Mouse (Mus musculus): ENCODE data around the gene Tcea3.

Gene Tcea3

GRCm38 (mm10) chr4:136247729-136248463, at the start of gene Tcea3:
TSS of gene Tcea3 (plus strand) at chr4:136247729.
- no peak for DNase-seq (ENCODE audit: low spot score in 2 of 2)

DNA sequence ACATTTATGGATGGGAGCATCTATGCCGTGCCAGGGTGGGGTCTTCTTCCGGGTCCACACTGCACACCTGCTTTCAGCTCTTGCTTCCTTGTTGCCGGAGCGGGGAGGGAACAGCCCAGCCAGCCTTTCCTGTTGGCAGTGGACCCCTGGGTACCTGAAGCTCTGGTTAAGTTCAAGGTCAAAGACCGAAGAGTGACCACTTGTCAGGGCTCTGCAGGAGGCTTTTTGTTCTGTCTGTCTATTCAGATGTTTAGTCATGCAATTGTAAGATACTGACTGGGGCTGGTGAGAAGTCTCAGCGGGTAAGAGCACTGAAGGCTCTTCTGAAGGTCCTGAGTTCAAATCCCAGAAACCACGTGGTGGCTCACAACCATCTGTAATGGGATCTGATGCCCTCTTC, 48.7 kb upstream of the Tcea3 start:
- peak in 1 of 2 experiments; percentile 59 for DNase-seq (ENCODE audit: low spot score in 2 of 2)

GRCm38 (mm10) chr4:136199562-136200292, 47.8 kb upstream of the Tcea3 start:
- peak; percentile 50 to 81 for DNase-seq (ENCODE audit: low spot score in 2 of 2)

DNA sequence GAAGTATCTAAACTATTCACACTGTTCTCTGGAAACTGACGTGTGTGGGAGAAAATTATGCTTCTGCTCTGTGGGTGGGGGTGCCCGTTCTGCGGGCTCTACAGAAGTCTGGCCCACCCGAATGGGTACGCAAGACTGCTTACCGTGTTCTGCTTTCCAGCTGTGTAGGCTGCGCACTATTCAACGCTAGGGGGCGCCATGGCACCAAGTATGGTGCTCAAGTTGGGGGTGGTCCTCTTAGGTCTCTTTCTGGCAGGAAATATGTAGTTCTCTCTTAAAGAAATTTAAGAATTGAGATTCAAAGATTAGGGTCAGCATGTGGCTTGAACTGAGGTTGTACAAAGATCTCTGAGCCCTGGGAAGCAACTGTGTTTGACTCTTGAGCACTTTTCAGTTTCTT, 45.0 kb upstream of the Tcea3 start:
- DNase-seq (ENCODE audit: low spot score in 2 of 2), result peak; percentile 72 to 90

DNA sequence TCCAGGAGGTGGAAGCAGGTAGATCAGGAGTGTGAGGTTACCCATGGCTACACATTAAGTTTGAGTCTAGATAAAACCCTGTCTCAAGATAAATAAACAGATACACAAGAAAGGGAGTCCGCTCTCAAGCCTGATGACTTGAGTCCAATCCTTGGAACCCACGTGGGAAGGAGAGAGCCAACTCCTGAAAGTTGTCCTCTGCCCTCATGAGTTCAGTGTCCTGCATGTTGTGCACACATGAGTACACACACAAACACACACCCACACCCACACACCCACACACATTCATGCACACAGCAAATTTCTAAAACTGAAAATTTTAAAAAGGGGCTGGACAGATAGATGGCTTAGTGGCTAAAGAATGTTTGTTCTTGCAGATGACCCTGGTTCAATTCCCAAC, 42.8 kb upstream of the Tcea3 start:
- DNase-seq (ENCODE audit: low spot score in 2 of 2), result no peak

GRCm38 (mm10) chr4:136206033-136206893, 41.3 kb upstream of the Tcea3 start, which contains the start of gene Asap3:
TSS of gene Asap3 (plus strand) at chr4:136206365.
- DNase-seq (ENCODE audit: low spot score in 2 of 2), result peak; percentile 93 to 96

DNA sequence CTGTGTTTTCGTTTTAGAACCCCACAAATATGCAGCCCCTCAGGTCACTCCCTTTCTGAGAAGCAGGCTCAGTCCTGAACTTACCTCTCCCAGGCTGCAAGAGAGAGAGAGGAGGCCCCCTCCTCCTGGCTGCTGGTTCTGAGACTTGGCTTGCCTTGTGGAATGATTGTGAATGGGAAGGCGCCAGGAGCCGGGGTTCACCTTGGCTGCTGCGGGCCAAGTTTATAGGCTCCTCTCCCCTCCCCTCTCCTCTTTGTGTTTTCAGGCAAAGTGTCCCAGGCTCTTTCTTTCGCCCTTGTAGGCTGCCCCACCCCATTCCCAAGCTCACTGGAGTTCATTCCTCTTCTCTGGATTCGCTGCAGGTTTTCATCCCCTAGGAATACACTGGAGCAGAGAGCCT, 40.6 kb upstream of the Tcea3 start:
- DNase-seq (ENCODE audit: low spot score in 2 of 2), result no peak

DNA sequence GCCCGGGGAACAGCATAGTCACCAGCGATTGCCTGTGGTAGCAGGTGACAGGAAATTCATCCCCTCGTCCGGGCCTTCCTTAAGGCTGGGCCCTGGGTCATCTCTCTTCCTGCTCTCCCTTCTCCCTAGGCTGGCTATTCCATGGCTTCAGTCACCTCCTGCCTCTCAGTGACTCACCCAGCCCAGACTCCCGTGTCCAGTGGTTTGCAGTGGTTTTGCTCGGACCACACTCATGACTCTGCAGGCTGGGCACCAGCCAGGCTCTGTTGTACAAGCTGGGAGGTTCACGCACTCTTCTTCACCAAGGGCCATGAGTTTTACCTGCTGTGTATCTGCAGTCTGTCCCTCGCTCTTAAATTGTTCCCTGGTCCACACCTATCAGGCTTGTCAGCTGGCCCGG, 36.6 kb upstream of the Tcea3 start:
- no peak for DNase-seq (ENCODE audit: low spot score in 2 of 2)

DNA sequence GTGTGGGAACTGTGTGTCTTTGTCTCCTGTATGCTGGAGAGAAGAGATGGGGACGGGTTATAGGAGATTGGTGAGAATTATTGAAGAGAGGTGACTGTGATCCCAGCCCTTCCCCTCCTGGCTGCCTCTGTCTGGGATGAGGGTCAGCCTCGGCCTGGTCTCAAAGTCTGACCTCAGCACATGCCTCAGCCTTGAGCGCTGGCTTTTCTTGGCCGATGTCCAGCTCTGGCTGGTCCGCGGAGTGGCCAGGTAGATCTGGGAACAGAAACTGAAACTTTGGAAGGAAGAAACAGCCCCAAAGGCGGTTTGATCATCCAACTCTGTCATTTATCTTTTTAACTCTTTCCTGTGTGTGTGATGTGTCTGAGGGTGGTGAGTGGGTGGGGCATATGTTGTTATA, 33.9 kb upstream of the Tcea3 start:
- DNase-seq (ENCODE audit: low spot score in 2 of 2), result no peak

DNA sequence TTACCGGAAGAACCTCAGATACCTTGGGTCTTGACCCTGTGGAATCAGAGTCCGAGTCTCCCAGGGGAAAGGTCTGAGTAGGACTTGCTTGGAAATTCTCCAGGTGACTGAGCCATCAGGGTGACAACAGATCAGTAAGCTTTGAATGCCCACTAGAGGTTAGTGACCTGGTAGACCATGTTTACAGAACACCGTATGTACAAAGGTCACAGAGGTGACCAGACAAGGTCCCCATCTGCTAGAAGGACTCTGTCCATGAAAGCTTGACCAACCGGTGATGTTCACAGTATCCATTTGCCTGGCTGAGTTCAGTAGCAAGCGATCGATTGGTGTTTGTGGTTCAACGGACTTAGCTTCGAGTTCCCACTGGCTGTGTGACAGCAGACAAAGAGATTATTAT, 32.7 kb upstream of the Tcea3 start:
- DNase-seq (ENCODE audit: low spot score in 2 of 2), result no peak

- no peak for DNase-seq (ENCODE audit: low spot score in 2 of 2)
Observed at GRCm38 (mm10) chr4:136215576-136215975, 32.0 kb upstream of the Tcea3 start.

- no peak for DNase-seq (ENCODE audit: low spot score in 2 of 2)
Observed at GRCm38 (mm10) chr4:136217063-136217462, 30.5 kb upstream of the Tcea3 start.

GRCm38 (mm10) chr4:136218595-136219214, 28.8 kb upstream of the Tcea3 start:
- DNase-seq (ENCODE audit: low spot score in 2 of 2), result no peak

- no peak for DNase-seq (ENCODE audit: low spot score in 2 of 2)
Observed at GRCm38 (mm10) chr4:136220133-136220775, 27.3 kb upstream of the Tcea3 start.

GRCm38 (mm10) chr4:136223549-136224239, 23.8 kb upstream of the Tcea3 start:
- DNase-seq (ENCODE audit: low spot score in 2 of 2), result no peak

DNA sequence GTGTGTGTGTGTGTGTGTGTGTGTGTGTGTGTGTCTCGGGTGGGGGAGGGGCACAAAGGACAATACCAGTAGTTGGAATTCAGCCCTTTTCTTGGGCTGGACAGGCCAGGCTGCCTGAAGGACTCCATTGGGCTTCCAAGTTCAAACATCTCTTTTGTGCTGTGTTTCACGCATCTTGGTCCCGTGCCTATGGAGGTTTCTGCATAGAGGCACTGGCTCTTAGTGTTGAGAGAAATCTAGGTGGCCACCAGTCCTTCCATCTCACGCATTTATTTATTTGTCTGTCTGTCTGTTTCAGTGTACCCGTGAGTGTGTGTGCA, 23.3 kb upstream of the Tcea3 start:
- no peak for DNase-seq (ENCODE audit: low spot score in 2 of 2)

DNA sequence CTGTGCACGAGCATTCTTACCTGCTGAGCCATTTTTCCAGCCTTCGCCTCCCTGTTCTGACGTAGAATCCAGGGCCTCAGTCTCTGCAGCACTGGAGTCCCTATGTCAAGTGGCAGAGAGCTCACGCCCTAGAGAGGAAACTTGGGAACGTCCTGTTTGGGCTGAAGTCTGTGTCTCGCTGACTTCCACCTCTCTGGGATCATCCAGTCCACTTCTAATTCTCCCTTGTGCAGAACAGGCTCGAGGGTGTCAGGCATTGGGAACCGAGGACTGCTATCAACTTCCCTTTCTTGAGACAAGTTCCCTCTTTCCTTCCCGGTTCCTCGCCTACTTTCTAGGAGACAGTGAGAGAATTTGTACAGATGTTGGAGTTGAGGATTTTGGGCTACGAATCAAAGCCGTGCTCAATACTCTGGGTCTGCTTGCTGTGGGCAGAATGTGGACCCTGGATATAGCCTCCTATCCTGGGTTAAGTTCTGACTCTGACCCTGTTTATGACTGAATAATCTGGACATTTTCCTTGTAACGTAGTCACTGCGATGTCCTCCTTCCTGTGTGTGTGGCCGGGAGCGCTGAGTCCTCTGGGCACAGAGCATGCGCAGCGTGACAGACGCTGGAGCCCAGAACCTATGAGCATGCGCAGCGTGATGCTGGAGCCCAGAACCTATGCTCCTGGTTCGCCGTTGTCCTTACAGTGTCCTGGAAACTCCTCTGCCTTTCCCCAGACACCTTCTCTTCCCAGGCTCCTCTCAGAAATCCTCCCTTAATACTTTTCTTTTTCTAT, 22.7 kb upstream of the Tcea3 start:
- no peak for DNase-seq (ENCODE audit: low spot score in 2 of 2)

GRCm38 (mm10) chr4:136227408-136227807, 20.1 kb upstream of the Tcea3 start:
- no peak for DNase-seq (ENCODE audit: low spot score in 2 of 2)

GRCm38 (mm10) chr4:136228640-136229039, 18.9 kb upstream of the Tcea3 start:
- no peak for DNase-seq (ENCODE audit: low spot score in 2 of 2)

DNA sequence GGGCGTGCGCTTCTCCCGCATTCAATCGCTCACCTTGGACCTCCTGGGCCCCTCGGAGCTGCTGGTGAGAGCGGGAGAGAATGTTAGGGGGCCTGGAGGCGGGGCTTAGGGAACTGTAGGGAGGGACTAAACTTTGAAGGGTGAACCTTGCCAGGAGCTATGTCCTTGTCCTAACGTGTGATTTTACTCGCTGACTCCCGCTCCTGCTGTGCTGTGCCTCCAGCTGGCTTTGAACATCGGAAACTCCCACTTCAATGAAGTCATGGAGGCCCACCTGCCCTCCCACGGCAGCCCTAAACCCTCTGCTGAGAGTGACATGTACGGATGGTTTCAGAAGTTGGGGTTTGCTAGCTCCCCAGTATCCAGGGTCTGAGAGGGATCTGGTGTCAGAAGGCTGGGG, 8.9 kb upstream of the Tcea3 start:
- DNase-seq (ENCODE audit: low spot score in 2 of 2), result no peak
